Mouse (Mus musculus) hindbrain, embryonic 10.5 days (tissue): ENCODE results near the gene Mfap1a. TPM values are rescaled to one million over a fixed set of nuclear protein-coding genes. Genes with fewer than 3 reads are reported as not detected.

ENCODE experiments used
- DNase-seq: peaks from one replicate; pipeline ENCODE4 v3.0.0-alpha.2; 2017; ENCODE audit warnings: low spot score
- H3K27ac ChIP-seq: fragments of 300-500 bp; sonication (generic); 2 replicates; pipeline ENCODE4 v1.5.1; 2016; ENCODE audit warnings: mild to moderate bottlenecking, moderate library complexity
- H3K27me3 ChIP-seq: fragments of 300-500 bp; sonication (generic); 2 replicates; pipeline ENCODE4 v1.6.1; 2016; ENCODE audit warnings: mild to moderate bottlenecking; ENCODE audit not compliant: poor library complexity, insufficient read depth, severe bottlenecking
- H3K36me3 ChIP-seq: fragments of 300-500 bp; sonication (generic); 2 replicates; pipeline ENCODE4 v1.6.1; 2016; ENCODE audit warnings: mild to moderate bottlenecking, moderate library complexity
- H3K4me1 ChIP-seq: fragments of 300-500 bp; sonication (generic); replicated peaks from 2 replicates; pipeline ENCODE4 v1.6.1; 2016; ENCODE audit warnings: mild to moderate bottlenecking
- H3K4me3 ChIP-seq: fragments of 300-500 bp; sonication (generic); 2 replicates; pipeline ENCODE4 v1.5.1; 2016; ENCODE audit warnings: mild to moderate bottlenecking, moderate library complexity
- H3K9me3 ChIP-seq: fragments of 300-500 bp; sonication (generic); 2 replicates; pipeline ENCODE4 v1.6.1; 2016; ENCODE audit warnings: mild to moderate bottlenecking, moderate library complexity
- WGBS: fragments of 180-500 bp; shearing (Covaris S2); methylation state at CpG from one replicate; pipeline ENCODE4 v1.1.7; 2016; 5-methylcytosine and 5-hydroxymethylcytosine counted together
- polyA plus RNA-seq: library from polyadenylated mRNA; unstranded; fragments of >200 nt; fragmentation: Nextera tagmentation; extraction: Ambion mirVana; gene quantifications from 2 replicates; pipeline ENCODE4 v1.2.1, GENCODE M21; 2016

Mfap1a gene
- polyA plus RNA-seq, 1 experiment from 2014 or later, result 21.2 TPM

DNA sequence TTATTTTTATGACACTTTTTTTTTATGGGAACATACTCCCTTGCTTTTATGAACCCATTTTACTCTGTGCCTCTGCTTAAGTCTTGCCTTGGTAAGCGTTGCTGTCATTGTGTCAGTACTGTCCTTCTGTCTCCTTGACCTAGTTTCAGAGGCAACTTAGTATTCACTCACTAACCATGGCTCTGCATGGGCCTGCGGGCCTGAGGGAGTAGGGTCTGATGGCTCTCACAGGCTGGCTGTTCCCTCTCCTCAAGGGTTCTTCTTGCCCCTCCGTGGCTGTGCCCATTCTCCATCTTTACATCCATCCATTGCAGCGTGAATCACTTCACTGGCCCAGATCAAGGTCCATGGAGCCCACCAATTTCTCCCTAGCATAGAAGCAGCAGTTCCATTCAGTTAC lies 60.0 kb downstream of the Mfap1a start:
- Histone ChIP-seq H3K9me3 (no peaks in the 10 kb centered on the region), H3K4me1 (peaks cover 46% of the 10 kb centered on the region), H3K36me3 (peaks cover 7% of the 10 kb centered on the region), H3K27ac (no peak overlapping the region), H3K4me3 (no peak overlapping the region), H3K27me3 (peaks cover 20% of the 10 kb centered on the region)
- DNase-seq, result no peak
- WGBS, result 79% methylated on average over 4 of the region's 4 CpGs

- Histone ChIP-seq H3K27me3 (peaks cover 30% of the 10 kb centered on the region), H3K27ac (no peak overlapping the region), H3K9me3 (no peaks in the 10 kb centered on the region), H3K36me3 (no peaks in the 10 kb centered on the region), H3K4me1 (peaks cover 33% of the 10 kb centered on the region), H3K4me3 (no peak overlapping the region)
- no peak for DNase-seq
- 84% methylated on average over 3 of the region's 3 CpGs for WGBS
Observed at GRCm38 (mm10) chr2:121445117-121445516, 61.3 kb downstream of the Mfap1a start.

GRCm38 (mm10) chr2:121444178-121444577 lies 62.3 kb downstream of the Mfap1a start, which contains the start of gene Ell3:
Gene Ell3, minus strand, starts transcription at chr2:121444278.
- Histone ChIP-seq H3K27me3 (peaks cover 35% of the 10 kb centered on the region), H3K36me3 (peaks cover 8% of the 10 kb centered on the region), H3K4me3 (peak within 1 kb of the TSS; percentile 51), H3K4me1 (peaks cover 28% of the 10 kb centered on the region), H3K27ac (no peak within 1 kb of the TSS), H3K9me3 (no peaks in the 10 kb centered on the region)
- DNase-seq, result no peak
- 86% methylated on average over 1 of the region's 1 CpGs for WGBS

- peak overlapping the region; percentile 51 for H3K4me3 ChIP-seq
- WGBS, result 22% methylated on average over 8 of the region's 8 CpGs
- H3K36me3 ChIP-seq, result peaks cover 20% of the 10 kb centered on the region
- peaks cover 35% of the 10 kb centered on the region for H3K27me3 ChIP-seq
- H3K9me3 ChIP-seq, result no peaks in the 10 kb centered on the region
- H3K27ac ChIP-seq, result no peak overlapping the region
- peaks cover 21% of the 10 kb centered on the region for H3K4me1 ChIP-seq
- no peak for DNase-seq
Observed at GRCm38 (mm10) chr2:121443068-121443349, 63.5 kb downstream of the Mfap1a start.

- WGBS, result 2% methylated on average over 30 of the region's 30 CpGs
Observed at GRCm38 (mm10) chr2:121442259-121443067, 64.0 kb downstream of the Mfap1a start.

More at GRCm38 (mm10) chr2:121442259-121443067, 64.0 kb downstream of the Mfap1a start:
- Histone ChIP-seq H3K27me3 (peaks cover 35% of the 10 kb centered on the region), H3K27ac (peak overlapping the region; percentile 62), H3K36me3 (peaks cover 25% of the 10 kb centered on the region), H3K9me3 (no peaks in the 10 kb centered on the region), H3K4me1 (peaks cover 18% of the 10 kb centered on the region), H3K4me3 (peak overlapping the region; percentile 51)
- DNase-seq, result peak; percentile 53

Other genes starting within 250 kb of the Mfap1a start
- gene Trp53bp1, start 235.3 kb downstream of the Mfap1a start, polyA plus RNA-seq, result 121 and 123 TPM in 2 replicates
- gene Map1a, start 217.1 kb downstream of the Mfap1a start, polyA plus RNA-seq, result 11.7 and 15.0 TPM in 2 replicates
- gene Ppip5k1, start 151.3 kb downstream of the Mfap1a start, polyA plus RNA-seq, result 10.4 and 10.7 TPM in 2 replicates
- gene Ckmt1, start 149.0 kb downstream of the Mfap1a start, polyA plus RNA-seq, result 5.1 and 6.7 TPM in 2 replicates
- gene Strc, start 119.5 kb downstream of the Mfap1a start, polyA plus RNA-seq, result not detected in 2 replicates
- 498 and 605 TPM in 2 replicates for gene Pdia3, start 92.9 kb downstream of the Mfap1a start, polyA plus RNA-seq
- gene Catsper2, start 92.9 kb downstream of the Mfap1a start, polyA plus RNA-seq, result 1.6 and 3.0 TPM in 2 replicates
- gene Ell3, start 62.4 kb downstream of the Mfap1a start, polyA plus RNA-seq, result 3.3 and 6.5 TPM in 2 replicates
- gene Serf2, start 57.5 kb downstream of the Mfap1a start, polyA plus RNA-seq, result 502 and 520 TPM in 2 replicates
- 110 and 135 TPM in 2 replicates for gene Hypk, start 53.4 kb downstream of the Mfap1a start, polyA plus RNA-seq
- gene Serinc4, start 49.9 kb downstream of the Mfap1a start, polyA plus RNA-seq, result 0.15 and 0.42 TPM in 2 replicates
- gene Mfap1b, start 32.6 kb downstream of the Mfap1a start, polyA plus RNA-seq, result 48.8 and 56.1 TPM in 2 replicates
- gene Wdr76, start 58 bp upstream of the Mfap1a start, polyA plus RNA-seq, result 8.8 and 13.0 TPM in 2 replicates